Mouse (Mus musculus) hindbrain, embryonic 16.5 days (tissue): ENCODE measurements at regions not wholly inside any gene's neighbourhood (a gene's known extent, or its start where the extent isn't known, plus 50 kb on each side); places are given as distances from the start of the nearest gene placed in this dataset.

Experiments used
- ATAC-seq: fragments of 200-750 bp; cut with Nextera tagmentation; 2 replicates; pipeline ENCODE4 v1.8.0; 2017; ENCODE audit warnings: moderate TSS enrichment, moderate library complexity
- H3K27ac ChIP-seq: fragments of 300-500 bp; sonication (generic); 2 replicates; pipeline ENCODE4 v1.5.1; 2014; ENCODE audit warnings: low read depth, mild to moderate bottlenecking, control low read depth, low read length, moderate library complexity
- H3K27me3 ChIP-seq: fragments of 300-500 bp; sonication (generic); replicated peaks from 2 replicates; pipeline ENCODE4 v1.6.1; 2014; ENCODE audit warnings: low read length; ENCODE audit not compliant: control insufficient read depth, insufficient read depth
- H3K36me3 ChIP-seq: fragments of 300-500 bp; sonication (generic); 2 replicates; pipeline ENCODE4 v1.6.1; 2014; ENCODE audit warnings: mild to moderate bottlenecking, low read length, moderate library complexity, mixed read lengths; ENCODE audit not compliant: control insufficient read depth, insufficient read depth
- H3K4me1 ChIP-seq: fragments of 300-500 bp; sonication (generic); 2 replicates; pipeline ENCODE4 v1.6.1; 2014; ENCODE audit warnings: low read depth, low read length; ENCODE audit not compliant: control insufficient read depth, insufficient read depth
- H3K4me2 ChIP-seq: fragments of 300-500 bp; sonication (generic); 2 replicates; pipeline ENCODE4 v1.6.1; 2014; ENCODE audit warnings: mild to moderate bottlenecking, low read length, control low read depth, moderate library complexity
- H3K4me3 ChIP-seq: fragments of 300-500 bp; sonication (generic); 2 replicates; pipeline ENCODE4 v1.5.1; 2014; ENCODE audit warnings: mild to moderate bottlenecking, low read length, control low read depth, moderate library complexity
- H3K9ac ChIP-seq: fragments of 300-500 bp; sonication (generic); 2 replicates; pipeline ENCODE4 v1.6.1; 2014; ENCODE audit warnings: low read depth, mild to moderate bottlenecking, control low read depth, low read length, moderate library complexity
- H3K9me3 ChIP-seq: fragments of 300-500 bp; sonication (generic); 2 replicates; pipeline ENCODE4 v1.6.1; 2014; ENCODE audit warnings: mild to moderate bottlenecking, low read length, moderate library complexity; ENCODE audit not compliant: control insufficient read depth
- WGBS: fragments of 180-500 bp; shearing (Covaris S2); extraction: QIAGEN DNeasy Blood & Tissue Kit; methylation state at CpG from one replicate; pipeline ENCODE4 v1.1.7; 2014; 5-methylcytosine and 5-hydroxymethylcytosine counted together

DNA sequence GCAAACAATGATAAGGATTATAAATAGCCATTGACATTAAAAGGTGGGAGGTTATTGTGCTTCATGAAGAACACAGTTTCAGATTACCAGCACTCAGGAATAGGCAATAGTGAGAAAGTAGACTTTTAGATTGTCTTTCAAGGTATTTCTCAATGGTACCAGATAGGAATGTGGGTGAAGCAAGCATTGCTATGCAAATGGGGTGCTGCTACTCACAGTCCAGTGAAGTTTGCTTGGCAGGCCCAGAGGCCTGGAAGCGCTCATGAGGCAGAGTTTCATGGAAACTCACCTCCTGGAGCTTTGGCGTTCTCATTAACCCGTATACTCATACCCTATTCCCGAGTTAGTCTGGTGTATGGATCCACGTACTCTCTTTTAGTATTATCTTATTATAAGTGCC lies 793.5 kb downstream of the Nova1 start:
- WGBS, result 84% methylated on average over 5 of the region's 5 CpGs
- no peaks in the 10 kb centered on the region for H3K9me3 ChIP-seq

DNA sequence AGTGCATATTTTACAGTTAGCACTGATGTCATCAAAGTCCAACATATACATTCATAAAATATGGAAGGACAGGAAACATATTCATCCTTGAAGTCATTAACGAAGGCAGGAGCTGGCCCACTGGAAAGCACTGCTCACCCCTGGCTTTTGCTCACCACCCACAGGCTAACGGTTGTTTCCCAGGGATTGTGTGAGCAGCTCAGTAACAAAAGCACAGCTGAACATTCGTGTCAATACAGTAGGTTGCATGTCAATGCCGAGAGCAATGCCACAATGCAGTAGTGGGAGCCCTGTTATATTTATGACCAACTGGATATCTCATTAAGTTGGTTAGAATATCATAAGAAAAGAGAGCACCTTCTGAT lies 797.2 kb downstream of the Nova1 start:
- no peak overlapping the region for H3K27ac ChIP-seq
- 0 out of 2 replicates have a peak, but pooled peaks have one; percentile 24 for ATAC-seq
- 42% methylated on average over 4 of the region's 4 CpGs for WGBS

More for the DNA sequence above, 793.5 kb downstream of the Nova1 start:
- no peak overlapping the region for H3K9ac ChIP-seq
- H3K4me2 ChIP-seq, result no peak overlapping the region
- no peak for ATAC-seq
- no peaks in the 10 kb centered on the region for H3K4me1 ChIP-seq
- H3K4me3 ChIP-seq, result no peak overlapping the region
- H3K36me3 ChIP-seq, result no peaks in the 10 kb centered on the region
- H3K27me3 ChIP-seq, result no peaks in the 10 kb centered on the region
- no peak overlapping the region for H3K27ac ChIP-seq

GRCm38 (mm10) chr12:46020835-46021545 lies 797.7 kb downstream of the Nova1 start:
- H3K27me3 ChIP-seq, result no peaks in the 10 kb centered on the region
- H3K4me1 ChIP-seq, result no peaks in the 10 kb centered on the region
- no peak overlapping the region for H3K4me3 ChIP-seq
- no peaks in the 10 kb centered on the region for H3K36me3 ChIP-seq
- no peak overlapping the region for H3K4me2 ChIP-seq
- 53% methylated on average over 6 of the region's 6 CpGs for WGBS
- H3K9ac ChIP-seq, result no peak overlapping the region
- H3K27ac ChIP-seq, result no peak overlapping the region
- H3K9me3 ChIP-seq, result no peaks in the 10 kb centered on the region
- ATAC-seq, result peak; percentile 72

More for the DNA sequence above, 797.2 kb downstream of the Nova1 start:
- Histone ChIP-seq H3K4me3 (no peak overlapping the region), H3K4me2 (no peak overlapping the region), H3K27me3 (no peaks in the 10 kb centered on the region), H3K9me3 (no peaks in the 10 kb centered on the region), H3K9ac (no peak overlapping the region), H3K36me3 (no peaks in the 10 kb centered on the region), H3K4me1 (no peaks in the 10 kb centered on the region)

DNA sequence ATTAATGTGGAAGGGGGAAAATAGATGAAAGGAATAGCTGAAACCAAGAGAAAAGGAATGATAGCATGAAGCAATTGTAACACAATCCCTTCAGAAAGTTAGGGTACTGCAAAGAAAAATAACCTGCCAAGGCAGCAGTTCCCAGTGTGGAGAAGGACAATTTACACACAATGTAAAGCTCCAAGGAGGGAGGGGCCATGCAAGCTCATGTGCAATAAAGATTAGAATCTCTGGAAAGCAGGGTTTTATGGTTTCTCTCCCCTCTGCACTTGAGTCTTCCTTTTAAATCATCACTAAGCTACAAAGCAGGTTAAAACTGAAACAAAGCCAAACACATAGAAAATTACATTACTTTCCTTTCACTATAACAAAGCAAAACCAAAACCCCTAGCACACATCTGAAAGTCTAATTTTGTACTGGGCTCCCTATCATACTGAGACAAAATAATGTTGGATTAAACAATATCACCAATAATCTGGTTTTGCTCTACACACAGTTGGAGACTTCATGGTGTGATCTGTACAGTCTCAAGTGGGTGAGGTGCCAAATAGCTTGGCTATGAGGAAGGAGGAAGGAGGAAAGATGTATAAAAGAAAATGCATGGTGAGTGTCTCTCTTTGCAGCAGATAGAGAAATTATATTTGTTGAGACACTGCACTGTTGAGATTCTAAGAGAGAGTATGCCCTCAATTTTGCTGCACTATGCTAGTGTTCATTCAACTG lies 840.9 kb downstream of the Nova1 start:
- Histone ChIP-seq H3K27me3 (no peaks in the 10 kb centered on the region), H3K27ac (no peak overlapping the region), H3K9me3 (no peaks in the 10 kb centered on the region), H3K9ac (no peak overlapping the region), H3K36me3 (no peaks in the 10 kb centered on the region), H3K4me1 (no peaks in the 10 kb centered on the region), H3K4me3 (no peak overlapping the region), H3K4me2 (no peak overlapping the region)
- ATAC-seq, result no peak

GRCm38 (mm10) chr12:45975780-45976179 lies 842.9 kb downstream of the Nova1 start:
- Histone ChIP-seq H3K4me3 (no peak overlapping the region), H3K27me3 (no peaks in the 10 kb centered on the region), H3K4me1 (no peaks in the 10 kb centered on the region), H3K9me3 (no peaks in the 10 kb centered on the region), H3K27ac (no peak overlapping the region), H3K9ac (no peak overlapping the region), H3K36me3 (no peaks in the 10 kb centered on the region), H3K4me2 (no peak overlapping the region)
- no peak for ATAC-seq
- WGBS, result 71% methylated on average over 2 of the region's 2 CpGs

GRCm38 (mm10) chr12:45970472-45970871 lies 848.3 kb downstream of the Nova1 start:
- Histone ChIP-seq H3K9ac (no peak overlapping the region), H3K36me3 (no peaks in the 10 kb centered on the region), H3K9me3 (no peaks in the 10 kb centered on the region), H3K27me3 (no peaks in the 10 kb centered on the region), H3K4me3 (no peak overlapping the region), H3K4me1 (no peaks in the 10 kb centered on the region), H3K27ac (no peak overlapping the region), H3K4me2 (no peak overlapping the region)
- 42% methylated on average over 2 of the region's 2 CpGs for WGBS
- peak; percentile 79; the same call in 1 of the 2 replicates for ATAC-seq

GRCm38 (mm10) chr12:45969881-45970280 lies 848.8 kb downstream of the Nova1 start:
- Histone ChIP-seq H3K9me3 (no peaks in the 10 kb centered on the region), H3K4me3 (no peak overlapping the region), H3K36me3 (no peaks in the 10 kb centered on the region), H3K27ac (no peak overlapping the region), H3K4me2 (no peak overlapping the region), H3K4me1 (no peaks in the 10 kb centered on the region), H3K9ac (no peak overlapping the region), H3K27me3 (no peaks in the 10 kb centered on the region)
- ATAC-seq, result no peak
- 66% methylated on average over 1 of the region's 1 CpGs for WGBS

DNA sequence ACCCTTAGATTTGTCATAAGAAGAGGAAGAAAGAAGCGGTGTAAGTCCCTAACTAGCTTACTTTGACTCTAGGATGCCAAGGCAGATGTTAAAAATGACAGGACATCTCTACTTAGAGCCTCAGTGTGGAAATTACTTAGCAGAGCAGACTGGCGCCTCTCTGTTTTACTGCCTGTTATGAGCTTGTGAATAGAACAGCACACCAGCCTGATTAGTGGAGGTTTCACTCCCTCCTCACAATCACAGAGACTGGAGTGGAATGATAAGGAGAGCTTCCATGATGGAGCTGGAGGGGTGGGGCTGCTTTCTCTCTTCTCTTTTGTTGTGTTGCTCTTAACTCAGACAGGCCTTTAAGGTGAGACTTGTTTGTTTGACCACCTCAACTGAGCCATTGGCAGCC lies 871.8 kb downstream of the Nova1 start:
- ATAC-seq, result no peak
- Histone ChIP-seq H3K36me3 (no peaks in the 10 kb centered on the region), H3K4me3 (no peak overlapping the region), H3K27me3 (no peaks in the 10 kb centered on the region), H3K27ac (no peak overlapping the region), H3K9me3 (no peaks in the 10 kb centered on the region), H3K4me1 (no peaks in the 10 kb centered on the region), H3K4me2 (no peak overlapping the region), H3K9ac (no peak overlapping the region)
- WGBS, result 71% methylated on average over 2 of the region's 2 CpGs

GRCm38 (mm10) chr12:45944464-45944863 lies 870.0 kb upstream of the Stxbp6 start:
- H3K4me2 ChIP-seq, result no peak overlapping the region
- ATAC-seq, result no peak
- no peaks in the 10 kb centered on the region for H3K9me3 ChIP-seq
- 56% methylated on average over 2 of the region's 2 CpGs for WGBS
- H3K27me3 ChIP-seq, result no peaks in the 10 kb centered on the region
- no peak overlapping the region for H3K9ac ChIP-seq
- H3K4me1 ChIP-seq, result no peaks in the 10 kb centered on the region
- H3K27ac ChIP-seq, result no peak overlapping the region
- no peak overlapping the region for H3K4me3 ChIP-seq
- H3K36me3 ChIP-seq, result no peaks in the 10 kb centered on the region
